Mouse (Mus musculus) right cerebral cortex, postnatal 10 days (tissue): ENCODE measurements around the gene Wdr25.

ENCODE experiments used
- DNase-seq, 2 experiments: peaks; one replicate each; pipeline ENCODE4 v3.0.0; 2021; ENCODE audit warnings: low spot score in 2 of 2

Gene Wdr25

DNA sequence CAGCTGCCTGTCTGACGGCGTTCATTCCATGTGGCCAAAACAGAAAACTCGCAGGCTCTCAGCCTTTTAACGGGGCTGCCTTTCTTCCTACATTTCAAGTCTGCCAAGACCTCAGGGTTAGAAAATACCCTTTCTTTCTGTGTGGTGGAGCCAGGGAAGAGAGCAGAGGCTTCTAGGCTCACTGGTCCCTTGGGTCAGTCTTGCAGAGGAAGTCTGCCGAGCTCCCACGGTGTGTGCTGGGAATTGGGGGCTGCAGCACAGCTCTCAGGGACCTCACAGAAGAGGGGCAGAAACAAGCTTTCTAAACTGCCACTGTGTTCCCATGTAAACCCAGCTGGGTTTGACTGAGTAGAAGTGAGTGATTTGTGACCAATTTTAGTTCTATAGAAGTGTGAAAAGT lies 40.8 kb downstream of the Wdr25 start:
- DNase-seq = no peak

DNA sequence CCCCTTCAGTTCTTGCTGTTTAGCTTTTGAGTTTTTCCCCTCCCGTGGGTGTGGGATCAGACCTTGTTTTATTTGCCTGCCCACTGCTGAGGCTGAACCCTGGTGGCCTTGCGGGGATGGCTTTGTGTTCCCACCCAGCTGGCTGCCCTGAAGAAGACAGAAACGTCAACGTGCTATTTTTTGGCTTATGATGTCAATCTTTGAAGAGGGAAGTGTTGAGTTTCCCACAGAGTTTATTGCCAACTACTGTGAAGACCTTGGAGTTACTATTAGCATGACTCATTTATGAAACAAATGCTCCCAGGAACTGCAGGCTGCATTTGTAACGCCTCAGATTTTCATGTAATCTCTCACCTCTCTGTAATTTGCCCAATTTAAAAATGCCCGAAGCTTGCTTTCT lies 43.4 kb downstream of the Wdr25 start:
- no peak for DNase-seq

DNA sequence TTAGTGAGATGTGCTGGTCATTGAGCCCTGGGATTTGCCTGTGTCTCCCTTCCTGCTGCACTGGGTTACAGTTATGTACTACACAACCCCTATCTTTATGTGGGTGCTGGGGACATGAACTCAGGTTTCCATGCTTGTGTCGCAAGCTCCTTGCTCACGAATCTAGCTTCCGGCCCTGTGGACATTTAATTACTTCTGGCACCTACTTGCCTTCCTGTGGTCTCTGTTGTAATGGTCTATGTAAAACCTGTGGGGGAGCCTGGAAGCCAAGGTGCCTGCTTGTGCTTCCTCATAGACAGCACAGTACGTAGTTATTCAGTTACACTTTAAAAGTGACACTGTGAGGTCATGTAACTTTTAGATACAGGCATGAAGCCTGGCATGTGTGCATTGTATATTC lies 44.1 kb downstream of the Wdr25 start:
- no peak for DNase-seq

DNA sequence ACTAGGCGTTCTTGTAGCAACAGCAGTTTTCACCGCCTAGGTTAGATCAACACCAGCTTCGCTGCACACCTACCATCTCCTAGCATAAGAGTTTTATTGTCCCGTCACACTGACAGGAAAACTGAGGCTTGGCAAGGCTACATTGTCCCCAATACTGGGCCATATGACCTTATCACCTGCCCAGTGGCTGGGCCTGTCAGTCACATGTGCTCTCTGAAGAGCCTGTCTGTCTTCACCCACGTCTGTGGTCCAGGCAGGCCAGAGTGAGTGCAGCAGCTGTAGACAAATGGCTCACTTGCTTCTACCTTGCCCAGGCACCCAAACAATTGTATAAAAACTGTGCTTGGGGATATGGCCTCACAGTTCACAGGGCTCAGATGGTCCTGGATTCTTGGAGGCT lies 45.4 kb downstream of the Wdr25 start:
- DNase-seq = no peak

DNA sequence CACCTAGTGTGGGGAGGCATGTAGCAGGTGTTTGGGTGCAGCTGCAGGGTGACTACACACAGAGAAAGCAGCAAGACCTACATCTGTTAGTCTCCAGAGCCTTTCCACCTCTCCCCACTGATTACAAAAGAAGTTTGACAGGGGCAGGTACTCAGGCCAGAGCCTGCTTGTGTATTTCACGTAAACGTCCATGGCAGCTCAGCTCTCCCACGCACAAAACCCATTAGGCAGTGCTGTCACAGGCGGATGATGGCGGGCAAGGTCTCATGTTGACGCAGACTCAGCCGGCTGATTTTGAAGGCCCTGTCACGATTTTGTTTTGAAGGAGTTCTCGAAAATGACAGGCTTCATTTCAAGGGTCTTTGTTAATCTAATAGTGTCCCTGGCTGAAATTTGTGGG lies 45.9 kb downstream of the Wdr25 start:
- DNase-seq = no peak

DNA sequence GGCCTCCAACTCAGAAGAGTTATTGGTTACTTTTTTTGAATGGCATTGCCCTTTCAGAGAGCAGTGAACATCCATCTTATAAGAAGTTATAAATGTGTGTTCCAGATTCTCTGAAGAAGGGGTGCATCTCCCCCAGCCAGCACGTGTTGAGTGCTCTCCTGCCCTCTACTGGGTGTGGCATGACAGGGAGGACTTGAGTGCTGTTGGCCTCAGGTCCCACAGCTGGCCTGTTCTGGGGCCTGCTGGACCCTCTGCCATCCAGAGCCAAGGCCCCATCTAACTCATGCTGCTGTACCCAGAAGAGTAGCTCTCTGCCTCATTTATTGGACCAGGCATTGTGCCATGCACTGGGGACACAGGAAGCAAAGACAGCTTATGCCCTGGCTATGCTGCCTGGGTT lies 46.8 kb downstream of the Wdr25 start:
- no peak for DNase-seq

DNA sequence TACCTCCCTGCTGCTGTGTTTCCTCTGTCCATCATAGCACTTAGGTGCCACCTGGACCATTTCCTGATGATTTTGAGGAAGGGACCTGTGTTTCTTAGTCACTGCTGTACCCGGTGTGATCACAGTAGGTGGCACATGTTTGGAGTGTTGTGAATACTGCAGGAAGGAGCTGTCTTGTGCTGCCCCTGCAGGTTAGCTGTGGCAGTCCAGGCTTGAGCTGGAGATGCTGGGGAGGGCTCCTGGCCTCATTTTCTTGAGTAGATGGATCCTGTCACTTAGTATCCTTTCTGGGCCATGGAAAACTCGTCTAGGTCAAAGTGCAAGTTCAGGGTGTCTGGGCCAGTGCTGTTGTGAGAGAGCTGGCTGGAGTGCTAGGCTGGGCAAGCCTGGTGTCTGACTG lies 47.9 kb downstream of the Wdr25 start:
- DNase-seq = no peak

DNA sequence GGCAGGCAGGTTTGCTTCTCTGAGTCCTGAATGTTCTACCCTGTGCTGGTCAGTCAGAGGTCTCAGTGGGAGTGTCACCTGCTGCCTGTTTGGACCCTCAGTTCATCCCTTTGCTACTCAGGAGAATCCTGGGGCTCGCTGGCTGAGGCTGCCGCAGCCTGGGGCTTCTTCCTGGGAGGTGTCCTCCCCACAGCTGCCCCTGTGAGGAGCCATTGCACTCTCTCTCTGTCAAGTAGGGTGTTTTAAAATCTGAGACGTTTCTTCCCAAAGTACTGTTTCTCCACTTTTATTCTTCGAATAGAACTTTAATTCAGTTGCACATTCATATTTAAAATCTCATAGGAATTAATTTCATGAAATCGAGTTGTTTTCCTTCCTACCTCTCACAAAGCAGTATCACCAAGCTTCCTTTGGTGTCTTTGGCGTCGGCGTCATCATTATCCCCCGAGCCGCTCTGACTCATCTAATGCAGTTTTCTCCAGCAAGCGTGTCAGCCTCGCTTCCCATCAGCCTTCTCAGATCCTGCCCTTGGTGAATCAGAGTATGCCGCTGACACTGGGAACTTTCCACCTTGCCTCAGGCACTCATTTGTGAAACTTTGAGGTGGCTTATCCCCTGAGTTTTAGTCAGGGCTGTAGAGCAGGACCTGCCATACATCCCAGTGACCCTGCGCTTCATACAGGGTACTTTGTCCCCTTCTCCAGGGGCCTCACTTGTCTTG lies 48.9 kb downstream of the Wdr25 start:
- DNase-seq = no peak

DNA sequence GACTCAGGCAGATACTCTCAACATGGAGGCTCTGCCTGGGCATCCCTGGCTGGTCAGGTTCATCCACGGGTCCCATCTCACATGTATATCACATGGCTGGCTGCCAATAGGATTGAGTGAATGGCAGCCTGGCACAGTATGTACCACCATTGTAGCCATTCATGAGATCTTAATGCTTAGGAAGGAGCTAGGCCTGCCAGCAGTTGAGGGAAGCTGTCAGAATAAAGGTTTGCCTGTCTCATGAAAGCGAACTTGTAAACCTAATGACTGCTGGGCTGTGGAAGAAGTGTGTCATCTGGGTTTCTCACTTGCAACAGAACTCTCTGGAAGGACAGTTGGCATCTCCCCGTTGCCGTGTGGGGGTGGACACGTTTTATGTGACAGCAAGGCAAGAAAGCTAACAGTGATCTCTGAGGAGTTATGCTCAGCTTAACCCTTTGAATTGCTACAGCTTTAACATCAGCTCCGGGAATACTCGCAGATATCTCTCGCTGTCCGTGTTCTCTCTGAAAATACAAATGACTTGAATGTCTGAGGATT lies 59.6 kb downstream of the Wdr25 start:
- DNase-seq = peak; percentile 50 to 67

DNA sequence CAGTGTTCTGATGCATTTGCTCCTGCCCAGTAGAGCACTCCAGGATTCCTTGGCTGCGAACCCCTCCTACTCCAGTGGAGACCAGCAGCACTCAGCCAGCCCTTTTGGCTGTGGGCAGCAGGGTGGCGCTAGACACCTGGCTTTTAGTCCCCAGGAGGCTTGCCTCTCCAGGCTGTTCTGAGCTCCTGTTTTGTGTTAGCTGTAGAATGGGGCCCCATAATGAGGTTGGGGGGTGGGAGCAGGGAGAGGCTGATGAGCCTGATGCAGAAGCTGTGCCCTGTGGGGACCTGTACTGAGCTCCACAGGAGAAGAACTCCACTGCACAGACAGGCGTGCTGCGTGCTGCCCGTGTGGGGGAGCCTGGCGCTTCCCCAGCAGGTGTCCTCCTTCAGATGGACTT lies 60.4 kb downstream of the Wdr25 start:
- DNase-seq = peak; percentile 49 to 65

DNA sequence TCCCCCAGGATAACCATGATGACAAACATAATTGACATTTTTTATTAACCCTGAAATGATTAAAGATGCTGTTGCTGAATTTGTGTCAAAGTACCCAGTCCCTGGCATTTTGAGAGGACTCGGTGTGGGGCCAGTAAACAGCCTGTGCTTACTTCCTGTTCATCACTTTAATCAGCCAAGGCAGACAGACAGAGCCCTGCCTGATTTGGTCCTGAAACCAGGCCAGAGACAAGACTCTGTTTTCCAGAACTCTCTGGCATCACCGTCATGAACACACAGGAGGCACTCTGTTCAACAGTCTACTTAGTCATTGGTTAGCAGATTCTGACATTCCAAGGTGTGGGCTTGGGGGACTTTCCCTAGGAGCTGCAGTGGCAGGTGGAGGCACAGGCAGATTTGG lies 61.0 kb downstream of the Wdr25 start:
- no peak for DNase-seq

DNA sequence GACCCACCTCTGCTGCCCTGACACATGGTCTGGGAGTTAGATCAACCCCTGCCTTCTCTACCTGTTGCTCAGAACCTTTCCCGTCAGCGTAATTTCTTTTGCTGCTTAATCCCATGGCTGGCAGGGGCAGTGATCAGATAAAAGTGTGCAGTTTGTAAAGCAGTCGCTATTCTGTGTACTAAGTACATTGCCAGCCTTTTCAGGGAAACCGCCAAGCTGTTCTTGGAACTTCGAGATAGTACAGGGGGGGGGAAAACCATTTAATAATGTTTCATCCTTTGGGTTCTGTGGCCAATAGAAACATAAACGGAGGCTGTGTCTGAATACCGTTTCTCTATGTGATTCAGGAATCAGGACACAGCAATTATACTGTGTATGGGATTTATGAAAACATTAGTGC lies 65.1 kb downstream of the Wdr25 start:
- DNase-seq = no peak

DNA sequence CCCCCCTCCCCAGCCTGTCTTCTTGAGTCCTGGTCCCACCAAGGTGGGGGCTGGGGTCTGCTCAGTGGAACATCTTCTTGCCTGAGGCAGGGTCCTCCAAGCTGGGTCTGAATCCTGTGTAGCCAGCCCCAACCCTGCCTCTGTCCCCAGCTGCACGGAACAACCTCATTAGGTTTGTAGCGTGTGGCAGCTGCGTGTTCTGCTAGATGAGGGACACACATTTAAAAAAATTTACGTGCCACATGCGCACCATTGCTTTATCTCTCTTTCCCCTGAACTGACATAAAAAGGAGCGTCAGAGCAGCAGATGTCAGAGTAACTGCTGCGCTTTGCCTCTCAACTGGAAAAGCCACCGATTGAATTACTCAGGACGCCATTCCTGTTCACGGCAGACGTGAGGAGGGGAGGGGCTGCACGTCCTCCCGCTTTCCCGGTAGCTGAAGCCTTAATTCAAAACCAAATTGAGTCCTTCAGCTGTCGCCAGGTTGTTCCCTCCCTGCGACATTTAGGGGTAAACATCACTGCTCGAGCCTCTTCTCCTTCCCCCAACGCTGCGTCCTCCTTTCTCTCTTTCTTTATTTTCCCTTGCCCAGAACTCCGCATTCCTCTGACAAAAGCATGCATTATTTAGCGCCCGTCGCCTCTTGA lies 65.7 kb downstream of the Wdr25 start:
- no peak for DNase-seq

DNA sequence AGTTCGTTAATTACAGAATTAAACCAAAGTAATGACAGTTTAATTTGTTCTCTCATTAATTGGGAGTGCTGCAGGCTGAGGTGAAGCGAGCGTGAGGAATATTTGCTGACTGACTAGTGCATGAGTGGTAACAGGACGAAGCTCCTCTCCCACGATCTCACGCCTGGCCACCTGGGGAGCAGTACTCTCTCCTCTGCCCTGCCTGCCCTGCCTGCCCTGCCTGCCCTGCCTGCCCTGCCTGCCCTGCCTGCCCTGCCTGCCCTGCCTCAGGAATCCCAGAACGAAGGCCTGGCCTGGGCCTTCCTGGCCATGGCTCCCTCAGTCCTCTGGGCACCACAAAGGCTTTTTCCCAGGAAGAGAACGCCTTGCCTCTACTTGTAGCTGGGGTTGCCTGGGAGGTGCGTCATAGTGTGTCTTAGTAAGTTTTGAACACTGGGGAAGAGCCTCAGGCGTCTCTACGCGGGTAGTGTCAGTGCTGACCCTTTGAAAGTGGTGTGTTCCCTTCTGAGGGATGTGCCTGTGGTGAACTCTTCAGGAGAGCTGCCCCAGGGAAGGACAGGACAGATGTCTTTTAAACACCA lies 66.3 kb downstream of the Wdr25 start:
- no peak for DNase-seq

DNA sequence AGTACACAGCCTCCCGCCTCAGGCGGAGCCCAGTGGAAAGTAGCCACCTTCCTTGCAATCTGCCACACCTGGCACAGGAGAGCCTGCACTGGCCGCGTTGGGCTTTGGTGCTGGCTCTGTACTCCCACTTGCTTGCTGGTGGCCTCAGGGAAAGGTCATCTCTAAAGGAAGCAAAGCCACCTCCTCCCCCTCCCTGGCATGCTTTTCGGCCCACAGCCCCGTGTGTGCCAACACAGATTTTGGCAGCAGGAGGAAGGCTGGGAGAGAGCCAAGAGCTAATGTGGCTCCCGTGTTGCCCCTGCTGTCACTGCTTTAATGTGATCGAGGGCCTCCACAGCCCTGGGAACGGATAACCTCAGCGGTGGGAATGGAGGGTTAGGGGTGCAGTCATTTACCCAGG lies 66.8 kb downstream of the Wdr25 start:
- DNase-seq = peak; percentile 69 to 77

DNA sequence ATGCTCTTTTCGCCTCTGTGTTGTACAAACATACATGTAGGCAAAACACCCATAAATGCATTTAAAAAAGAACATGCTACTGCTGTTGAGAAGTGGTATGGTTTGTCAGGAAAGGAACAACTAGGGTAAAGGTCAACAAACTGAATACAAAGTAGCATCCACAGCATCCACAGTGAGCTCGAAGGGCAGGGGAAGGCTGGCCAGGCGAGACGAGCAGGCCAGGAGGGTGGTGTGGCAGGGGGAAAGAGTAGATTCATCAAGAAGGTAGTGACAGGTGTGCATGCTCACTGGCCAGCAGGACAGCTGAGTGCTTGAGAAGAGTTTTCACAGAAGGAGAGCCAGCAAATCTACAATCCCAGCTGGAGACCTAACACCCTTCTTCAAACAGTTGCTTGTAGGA lies 74.2 kb downstream of the Wdr25 start:
- DNase-seq = no peak

DNA sequence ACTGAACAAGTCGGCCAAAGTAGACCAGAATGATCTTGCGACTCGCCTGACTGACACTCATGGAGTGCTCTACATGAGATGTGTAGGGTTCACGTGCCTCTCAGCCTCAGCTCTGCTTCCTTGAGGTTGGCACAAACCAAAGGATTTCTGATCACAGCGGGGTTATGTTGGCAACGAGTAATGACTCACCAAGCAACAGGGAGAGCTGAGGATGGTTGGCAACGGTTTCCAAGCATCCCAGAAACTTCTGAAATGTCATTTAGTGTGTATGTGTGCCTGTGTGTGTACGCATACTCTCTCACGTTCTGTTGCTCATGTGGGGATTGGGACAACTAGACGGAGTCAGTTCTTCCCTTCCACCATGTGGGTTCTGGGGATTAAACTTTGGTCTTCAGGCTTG lies 74.6 kb downstream of the Wdr25 start:
- peak; percentile 70 to 80 for DNase-seq

DNA sequence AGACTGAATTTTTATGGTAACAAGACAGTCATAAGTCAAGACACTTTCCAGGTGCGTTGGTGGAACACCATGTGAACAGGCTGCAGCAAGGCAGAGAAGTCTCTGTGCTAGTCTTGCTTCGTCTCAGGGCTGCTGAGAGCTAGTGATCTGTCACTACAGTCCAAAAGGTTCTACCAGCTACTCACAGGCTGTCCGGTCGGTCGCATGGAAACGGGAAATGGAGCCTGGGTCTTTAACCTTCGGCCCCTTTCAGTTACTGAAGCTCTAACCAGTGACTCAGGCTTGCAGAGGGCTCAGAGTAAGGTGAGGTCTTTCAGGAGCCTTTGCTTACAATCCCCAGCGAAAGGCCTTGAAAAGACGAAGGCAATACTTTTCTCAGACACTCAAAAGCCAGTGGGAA lies 78.0 kb downstream of the Wdr25 start:
- DNase-seq = no peak

DNA sequence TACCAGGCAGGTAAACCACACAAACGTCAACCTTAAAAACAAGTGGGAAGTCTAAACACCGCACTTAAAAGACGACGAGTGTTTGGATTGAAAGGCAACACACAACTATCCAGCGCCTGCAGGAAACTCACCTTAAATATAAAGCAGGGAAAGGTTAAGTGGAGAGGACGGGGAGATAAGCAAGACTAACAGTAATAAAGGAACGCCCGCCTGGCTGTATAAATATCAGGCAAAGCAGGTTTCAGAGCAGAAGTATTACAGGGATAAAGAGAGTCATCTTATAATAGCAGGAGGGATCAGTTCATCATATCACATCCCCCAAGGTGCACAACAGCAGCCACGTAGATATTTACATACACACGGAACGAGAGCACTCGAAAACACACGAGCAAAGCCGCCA lies 78.8 kb downstream of the Wdr25 start:
- DNase-seq = no peak

DNA sequence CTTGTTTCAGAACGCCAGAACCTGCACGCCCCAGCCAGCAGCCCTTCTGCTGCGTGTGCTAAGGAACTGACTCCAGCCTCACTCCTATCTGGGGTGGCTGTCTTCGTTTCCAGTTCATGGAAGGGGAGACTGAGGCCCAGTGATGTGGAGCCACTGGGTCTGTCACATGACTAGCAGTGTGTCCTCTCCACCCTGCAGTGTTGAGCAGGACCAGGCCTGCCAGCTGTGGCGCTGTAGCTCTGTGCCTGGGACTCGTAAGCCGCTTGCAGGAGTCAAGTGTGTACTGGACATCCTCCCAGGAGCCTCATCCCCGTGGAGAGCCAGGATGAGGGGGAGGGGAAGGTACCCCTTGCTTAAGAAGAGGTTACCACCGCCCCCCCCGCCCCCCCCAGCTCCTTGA lies 86.5 kb downstream of the Wdr25 start:
- DNase-seq = no peak

DNA sequence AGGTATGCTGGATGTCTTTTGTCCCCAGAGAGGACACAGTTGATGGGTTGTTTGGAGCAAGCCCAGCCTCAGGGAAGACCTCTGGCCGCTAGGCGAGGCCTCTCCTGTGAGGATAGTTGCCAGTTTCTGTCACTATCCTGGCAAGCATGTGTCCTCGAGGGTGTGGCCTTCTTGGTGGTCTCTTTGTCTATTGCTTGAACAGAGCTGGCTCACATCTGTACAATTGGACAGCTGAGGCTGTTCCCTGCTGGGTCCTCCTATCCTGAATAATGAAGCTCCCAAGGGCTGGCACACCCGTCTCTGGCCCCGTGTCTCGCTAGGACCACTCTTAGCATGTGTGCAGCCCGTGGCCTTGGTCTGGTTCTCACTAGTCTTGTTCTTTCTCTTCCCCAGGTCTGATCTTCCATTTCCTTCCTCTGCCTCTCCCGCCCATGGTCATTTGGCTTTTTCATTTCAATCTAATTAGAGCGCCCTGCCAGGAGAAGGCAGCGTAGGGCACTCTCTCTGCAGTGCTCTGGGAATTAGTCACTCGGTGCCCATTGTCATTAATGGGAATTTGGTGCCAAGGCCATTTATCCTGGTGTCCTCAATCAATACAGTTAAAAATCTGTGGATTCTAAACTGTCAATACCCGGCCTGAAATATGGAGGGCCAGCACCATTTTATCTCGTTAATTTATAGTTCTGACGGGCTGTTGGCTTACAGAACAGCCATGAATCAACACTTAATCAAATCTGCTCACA lies 88.7 kb downstream of the Wdr25 start:
- DNase-seq = no peak

DNA sequence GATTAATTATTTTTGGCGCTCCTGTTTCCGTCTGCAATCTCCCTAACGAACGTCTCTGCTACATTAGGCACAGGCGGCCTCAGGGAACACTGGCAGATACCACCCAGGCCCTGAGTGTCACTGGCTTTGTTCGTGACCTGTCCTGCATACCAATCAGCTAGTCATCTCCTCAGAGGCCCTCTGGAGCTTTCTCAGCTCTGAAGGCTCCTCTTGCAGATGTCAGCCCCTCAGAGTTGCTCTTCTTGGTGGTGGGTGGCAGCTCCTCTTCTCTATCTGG lies 89.2 kb downstream of the Wdr25 start:
- no peak for DNase-seq

DNA sequence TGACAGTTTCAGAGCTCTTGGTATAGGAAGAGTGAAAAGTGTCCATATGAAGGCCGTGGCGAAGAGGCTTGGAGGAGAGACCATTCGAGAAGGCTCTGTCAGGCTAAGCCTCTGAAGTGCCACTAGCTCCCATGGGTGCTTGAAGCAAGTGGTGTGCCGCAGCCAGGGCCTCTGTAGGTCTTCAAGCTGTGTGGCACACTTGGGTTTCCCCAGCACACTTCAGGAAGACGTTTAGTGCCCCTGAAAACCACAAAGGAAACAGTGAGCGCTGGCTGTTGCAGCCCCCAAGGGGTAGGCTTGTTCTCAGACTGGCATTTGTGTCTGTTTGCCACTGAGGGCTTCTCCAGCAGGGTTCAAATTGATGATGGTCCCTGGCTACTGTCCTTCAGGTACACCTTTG lies 90.1 kb downstream of the Wdr25 start:
- DNase-seq = no peak
